Mouse (Mus musculus) spleen, adult 18-20 months (tissue): ENCODE measurements around the gene Gtf2a1.
"Not testable (repeated sequence)": the region's sequence is repeated elsewhere in the genome, so short reads cannot be mapped to it uniquely, and the experiment has no call there.

ENCODE experiments used
- DNase-seq, 2 experiments: peaks; one replicate each; pipeline ENCODE4 v3.0.0; 2022; ENCODE audit warnings: mixed read lengths in 2 of 2

Gtf2a1 gene

DNA sequence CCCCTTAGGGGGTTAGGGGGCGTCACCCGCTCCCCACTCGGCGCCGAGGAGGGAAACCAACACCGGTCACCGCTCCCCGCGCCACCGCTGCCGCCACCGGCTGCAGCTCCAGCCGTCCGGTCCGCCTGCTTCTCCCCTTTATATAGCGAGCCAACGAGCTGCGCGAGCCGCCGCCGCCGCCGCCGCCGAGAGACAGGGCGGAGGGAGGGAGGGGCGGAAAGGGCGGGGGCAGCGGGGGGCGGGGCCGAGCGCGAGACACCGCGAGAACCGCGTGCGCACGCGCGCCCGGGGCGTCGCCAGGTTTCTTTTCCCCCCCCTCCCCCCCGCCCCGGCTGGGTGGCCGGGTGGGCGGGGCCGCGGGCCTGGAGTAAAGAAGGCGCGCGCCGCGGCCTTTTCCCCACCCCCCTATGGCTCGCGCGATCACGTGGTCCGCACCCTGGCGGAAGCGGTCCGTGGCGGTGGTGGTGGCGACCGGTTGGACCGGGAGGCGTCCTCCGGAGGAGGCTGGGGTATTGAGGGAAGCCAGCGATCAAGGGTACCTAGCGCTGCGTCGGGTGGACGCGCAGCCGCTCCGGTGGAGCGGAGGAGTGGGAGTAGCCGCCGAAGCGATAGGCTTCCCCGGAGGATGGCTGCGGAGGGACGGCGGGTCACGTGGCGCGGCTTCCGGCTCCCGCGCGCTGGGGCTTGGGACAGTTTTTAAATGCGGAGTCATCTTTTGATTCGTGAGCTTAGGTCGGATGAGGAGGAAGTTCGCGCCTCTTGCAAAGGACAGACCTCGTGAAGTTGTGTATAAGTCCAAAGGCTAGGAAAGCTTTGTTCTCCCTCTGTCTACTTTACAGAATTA is at the start of gene Gtf2a1:
Gtf2a1 (minus strand) TSS at position 641 of the 844 bp plus-strand sequence.
- DNase-seq, result peak; percentile 94 to 96

GRCm38 (mm10) chr12:91638351-91638750 is 48.1 kb upstream of the Gtf2a1 start:
- DNase-seq, result no peak

DNA sequence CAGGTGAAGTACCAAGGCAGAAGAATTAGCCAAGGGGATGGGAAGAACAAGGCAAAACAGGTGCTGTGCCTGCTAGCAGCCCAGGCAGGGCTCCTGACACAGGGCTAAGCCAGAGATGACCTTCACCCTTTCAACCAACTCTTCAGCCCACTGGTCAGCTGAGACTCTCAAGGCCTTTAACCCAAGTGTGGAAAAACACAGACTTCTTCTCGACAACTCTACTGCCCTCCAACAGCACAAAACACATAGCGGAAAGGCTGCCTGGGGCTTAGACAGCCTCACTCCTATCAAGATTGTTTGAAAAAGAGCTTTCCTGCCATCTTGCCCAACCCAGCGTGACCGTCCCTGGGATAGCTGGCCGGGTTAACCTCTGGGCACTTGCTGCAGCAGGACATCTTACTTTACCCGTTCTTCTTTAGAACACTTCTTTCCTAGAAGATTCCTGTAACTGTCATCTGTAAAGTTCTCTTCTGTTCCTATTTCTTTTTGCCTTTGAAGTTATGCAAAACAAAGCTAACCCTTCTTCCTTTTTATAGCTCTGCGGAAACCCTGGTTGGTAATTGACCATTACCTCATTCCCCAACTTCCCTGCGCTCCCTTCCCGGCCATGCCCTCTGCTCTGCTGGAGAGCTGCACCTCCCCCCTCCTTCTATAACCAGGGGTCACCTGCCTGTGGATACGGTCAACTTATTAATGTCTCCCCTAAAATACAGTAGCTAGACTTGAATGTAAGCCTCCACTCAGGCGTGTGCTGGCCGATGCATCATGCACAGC is 47.0 kb upstream of the Gtf2a1 start:
- DNase-seq, result no peak

DNA sequence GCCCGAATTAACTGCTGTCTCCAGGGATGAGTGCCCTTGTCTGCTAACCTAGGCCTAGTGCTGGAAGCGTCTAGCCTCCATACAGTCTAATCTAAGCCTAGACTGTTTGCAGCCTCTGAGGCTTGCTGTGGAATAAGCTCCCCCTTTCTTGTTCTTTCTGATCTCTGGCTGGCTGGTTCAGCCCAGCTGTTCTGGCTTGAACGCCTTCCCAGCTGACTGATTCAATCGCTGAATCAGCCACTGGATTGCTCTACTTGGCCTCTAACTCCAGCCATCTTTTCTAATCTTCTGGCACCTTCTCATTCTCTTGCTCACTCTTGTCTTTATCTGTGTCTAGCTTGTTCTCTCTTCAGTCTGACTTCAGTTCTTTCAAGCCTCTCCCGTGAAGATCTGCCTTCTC is 36.2 kb upstream of the Gtf2a1 start:
- no peak for DNase-seq

GRCm38 (mm10) chr12:91625013-91625412 is 34.7 kb upstream of the Gtf2a1 start:
- DNase-seq, result peak in 1 of 2 experiments; percentile 42

- DNase-seq, result no peak
Measured at GRCm38 (mm10) chr12:91609425-91609824, 19.1 kb upstream of the Gtf2a1 start.

DNA sequence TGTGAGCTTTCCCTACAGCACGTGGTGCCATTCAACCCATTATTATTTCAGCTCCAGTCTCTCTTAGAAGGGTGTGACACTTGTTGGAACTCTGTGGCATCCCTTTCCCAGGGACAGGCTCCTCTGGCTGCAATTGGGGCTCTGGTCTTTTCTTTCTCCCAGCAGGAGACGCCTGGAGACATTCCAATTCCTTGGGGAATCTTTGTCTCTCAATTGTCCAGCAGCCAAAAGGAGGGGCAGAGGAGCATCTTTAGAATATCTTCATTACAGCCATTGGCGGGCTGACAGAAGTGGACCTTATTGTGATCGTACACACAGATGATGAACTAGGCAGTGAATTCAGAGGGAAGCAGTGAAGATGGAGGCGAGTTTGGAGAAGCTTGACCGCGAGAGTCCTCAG is 17.4 kb upstream of the Gtf2a1 start:
- DNase-seq, result no peak

DNA sequence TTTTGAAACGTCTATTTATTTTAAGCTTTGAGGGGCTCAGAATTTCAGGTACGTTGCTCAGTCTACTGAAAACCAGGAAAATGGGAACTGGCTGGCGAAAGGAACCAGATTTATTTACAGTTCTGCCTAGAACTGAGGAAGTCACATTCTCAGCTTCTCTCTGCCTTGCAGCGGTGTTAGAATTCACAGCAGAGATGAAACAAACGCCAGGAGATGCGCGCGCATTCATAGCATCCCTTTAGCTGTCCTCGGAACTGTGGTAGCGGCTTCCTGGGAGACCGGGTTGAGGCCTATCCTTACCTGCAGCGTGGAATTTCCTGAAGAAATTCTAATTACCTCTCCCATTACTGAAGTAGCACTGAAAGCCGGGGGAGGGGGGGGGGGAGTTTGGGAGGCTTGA is 16.4 kb upstream of the Gtf2a1 start:
- DNase-seq, result no peak

DNA sequence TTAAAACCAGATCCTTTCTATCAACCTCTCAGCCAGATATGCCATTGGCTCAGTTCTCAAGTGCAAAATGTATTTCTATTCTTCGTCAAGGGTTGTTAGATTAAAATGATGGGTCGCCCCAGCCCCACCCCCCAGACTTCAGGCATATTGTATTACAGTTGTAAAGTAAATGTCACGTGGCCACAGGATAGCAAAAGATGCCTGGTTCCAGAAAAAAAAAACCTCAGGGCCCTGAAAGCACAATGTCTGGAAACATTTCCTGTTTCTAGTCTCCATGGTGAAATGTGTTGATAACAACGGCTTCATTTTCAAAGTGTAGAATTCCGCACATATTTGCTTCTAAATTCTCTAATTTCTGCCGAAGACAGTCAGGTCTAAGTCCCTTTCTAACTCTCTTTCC is 14.3 kb upstream of the Gtf2a1 start:
- no peak for DNase-seq

- DNase-seq, result no peak
Measured at GRCm38 (mm10) chr12:91592128-91592527, 1.8 kb upstream of the Gtf2a1 start.

DNA sequence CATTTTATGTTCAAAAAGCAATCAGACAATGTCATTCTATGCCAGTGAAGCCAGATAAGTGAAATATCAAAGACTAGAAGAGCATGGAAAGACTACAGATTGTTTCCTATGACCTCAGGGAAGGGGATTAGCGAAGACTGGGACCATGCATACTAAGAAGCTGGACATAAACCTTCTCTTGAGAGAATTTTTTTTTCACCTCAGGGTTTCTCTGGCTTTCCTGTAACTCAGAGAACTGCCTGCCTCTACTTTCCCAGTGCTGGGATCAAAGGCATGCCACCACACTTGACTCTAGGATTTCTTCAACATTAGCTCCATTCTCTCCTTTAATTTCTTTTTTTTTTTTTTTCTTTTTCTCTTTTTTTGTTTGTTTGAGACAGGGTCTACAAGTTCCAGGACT is 904 bp upstream of the Gtf2a1 start:
- no peak for DNase-seq

- DNase-seq, result no peak
Measured at GRCm38 (mm10) chr12:91590716-91591115, 429 bp upstream of the Gtf2a1 start.

DNA sequence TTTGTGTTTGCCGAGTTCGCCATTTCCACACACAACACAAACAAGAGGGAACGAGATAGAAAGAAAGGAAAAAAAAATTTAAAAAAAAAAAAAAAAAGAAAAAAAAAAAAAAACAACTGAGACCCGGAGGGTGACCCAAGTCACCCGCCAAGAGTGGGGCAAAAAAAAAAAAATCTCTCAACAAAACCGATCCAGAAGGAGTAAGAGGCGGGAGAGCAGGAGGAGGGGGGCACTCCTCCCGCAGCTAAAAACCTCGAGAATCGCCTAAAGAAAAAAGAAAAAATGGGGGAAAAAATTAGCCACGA is 793 bp downstream of the Gtf2a1 start:
- no peak for DNase-seq

- peak; percentile 57 to 65 for DNase-seq
Measured at GRCm38 (mm10) chr12:91588670-91589541, 1.4 kb downstream of the Gtf2a1 start.

DNA sequence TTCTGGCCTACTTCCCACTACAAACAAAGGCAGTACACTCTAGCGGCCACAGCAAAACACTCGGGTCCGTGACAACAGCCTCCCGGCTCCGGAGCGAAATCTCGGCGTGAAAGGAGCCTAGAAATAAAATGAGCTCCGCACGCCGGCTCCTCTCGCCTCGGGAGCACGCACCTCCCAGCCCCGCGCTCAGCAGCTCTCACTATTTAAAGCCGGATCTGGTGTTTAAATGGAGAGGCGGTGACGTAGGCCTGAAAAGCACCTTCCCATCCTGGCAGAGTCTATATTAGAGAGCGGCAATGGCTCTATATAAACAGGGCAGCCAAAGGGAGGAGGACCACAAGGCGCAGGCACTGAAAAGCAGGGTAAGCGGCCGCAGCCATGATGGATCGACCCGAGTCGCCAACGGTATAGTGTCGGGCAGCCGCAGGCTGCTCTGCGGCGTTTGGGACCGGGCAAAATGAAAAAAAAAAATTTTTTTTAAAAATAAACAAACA is 2.1 kb downstream of the Gtf2a1 start:
- DNase-seq, result peak; percentile 83 to 84

DNA sequence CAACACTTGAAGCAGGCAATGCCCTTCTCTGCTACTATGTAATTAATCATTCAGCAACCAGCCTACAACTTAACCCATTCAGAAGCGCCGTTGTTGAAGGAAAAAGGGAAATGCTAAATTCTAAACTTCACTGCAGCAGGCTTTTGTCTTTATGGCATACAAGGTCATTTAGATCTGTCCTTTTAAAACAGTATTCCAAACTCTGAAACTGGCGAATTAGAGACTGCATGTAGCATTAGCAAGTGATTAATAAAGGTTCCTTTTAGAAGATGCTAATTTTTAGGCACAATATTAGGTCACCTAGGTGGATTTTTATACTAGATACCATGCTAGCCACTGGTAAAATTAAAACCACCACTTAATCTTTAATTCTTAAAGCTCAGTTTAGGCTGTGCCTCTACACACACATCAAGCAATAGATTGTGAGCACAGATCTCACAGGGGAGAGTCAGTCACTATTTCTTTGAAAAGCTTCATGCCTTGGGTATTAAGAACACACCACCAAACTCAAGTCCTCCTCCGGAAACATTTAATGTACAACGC is 2.7 kb downstream of the Gtf2a1 start:
- no peak for DNase-seq

- DNase-seq, result no peak
Measured at GRCm38 (mm10) chr12:91587077-91587476, 3.2 kb downstream of the Gtf2a1 start.

- not testable (repeated sequence) for DNase-seq
Measured at GRCm38 (mm10) chr12:91585815-91586214, 4.5 kb downstream of the Gtf2a1 start.

GRCm38 (mm10) chr12:91585206-91585605 is 5.1 kb downstream of the Gtf2a1 start:
- no peak for DNase-seq

- no peak for DNase-seq
Measured at GRCm38 (mm10) chr12:91583409-91583808, 6.9 kb downstream of the Gtf2a1 start.

- DNase-seq, result no peak
Measured at GRCm38 (mm10) chr12:91582362-91583002, 7.8 kb downstream of the Gtf2a1 start.
